Mouse (Mus musculus) C2C12 (cell line): ENCODE results near the gene Kirrel.

Experiments used
- CEBPB ChIP-seq: IDR thresholded peaks from one replicate; pipeline ENCODE4 v1.6.1; 2011; ENCODE audit warnings: low read depth, mild to moderate bottlenecking, control low read depth, moderate library complexity
- CTCF ChIP-seq: IDR thresholded peaks from one replicate; pipeline ENCODE4 v1.5.1; 2011; ENCODE audit not compliant: control insufficient read depth, insufficient read depth, insufficient read length
- FOSL1 ChIP-seq: IDR thresholded peaks from one replicate; pipeline ENCODE4 v1.8.0; 2011; ENCODE audit warnings: mild to moderate bottlenecking, low read length; ENCODE audit not compliant: poor library complexity, insufficient read depth, severe bottlenecking
- MAX ChIP-seq: IDR thresholded peaks from one replicate; pipeline ENCODE4 v1.6.1; 2011; ENCODE audit warnings: mild to moderate bottlenecking, control low read depth
- MYOD1 ChIP-seq: IDR thresholded peaks from one replicate; pipeline ENCODE4 v1.6.1; 2011; ENCODE audit warnings: low read depth; ENCODE audit not compliant: control insufficient read depth, insufficient read length
- MYOG ChIP-seq: IDR thresholded peaks from one replicate; pipeline ENCODE4 v1.6.1; 2011; ENCODE audit not compliant: control insufficient read depth, insufficient read length; ENCODE audit errors: extremely low read depth

DNA sequence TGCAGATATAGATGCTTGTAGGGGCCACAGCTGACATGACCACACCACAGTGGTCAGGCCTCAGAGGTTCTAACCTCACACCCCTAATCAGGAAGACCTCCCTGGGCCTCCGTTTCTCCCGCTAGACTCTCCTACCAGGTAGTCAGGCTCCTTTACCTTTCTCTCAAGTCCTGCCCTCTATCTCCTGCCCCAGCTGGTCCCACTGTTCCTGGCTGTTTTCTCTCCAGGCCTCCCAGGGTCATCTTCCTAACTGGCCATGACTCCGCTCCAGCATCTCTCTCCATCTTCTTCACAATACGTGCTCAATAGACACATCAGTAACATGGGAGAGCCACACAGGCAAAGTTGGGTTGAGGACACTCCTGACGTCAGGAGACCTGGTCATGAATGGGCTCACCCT is 12.9 kb downstream of the Kirrel start:
- no peak for TF ChIP-seq CTCF
- no peak for TF ChIP-seq MAX
- TF ChIP-seq FOSL1 = no peak
- no peak for TF ChIP-seq CEBPB
- no peak for TF ChIP-seq MYOD1
- TF ChIP-seq MYOG = no peak
